Mouse (Mus musculus): ENCODE data around the gene Znhit1.

DNA sequence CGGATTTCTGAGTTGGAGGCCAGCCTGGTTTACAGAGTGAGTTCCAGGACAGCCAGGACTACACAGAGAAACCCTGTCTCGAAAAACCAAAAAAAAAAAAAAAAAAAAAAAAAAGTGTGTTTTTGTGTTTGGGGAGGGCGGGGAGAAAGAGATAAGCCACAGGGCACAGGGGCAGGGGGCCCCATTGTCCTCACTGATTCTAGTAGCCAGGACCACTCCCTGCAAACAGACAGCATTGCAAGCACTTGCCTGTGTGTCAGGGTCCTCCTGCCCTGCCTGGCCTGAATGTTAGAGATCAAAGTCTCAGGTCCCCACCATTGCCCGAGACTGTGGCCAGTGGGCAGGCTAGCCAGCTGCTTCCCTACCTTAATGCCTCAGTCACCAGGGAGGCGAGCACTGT, 11.6 kb upstream of the Znhit1 start:
- TF ChIP-seq GATA1 (IDR thresholded peaks at IDR 0.05; ENCODE audit: borderline replicate concordance, low read length) (no peak), FLI1 (IDR thresholded peaks at IDR 0.05; ENCODE audit: low read length) (no peak)

Data from megakaryocyte, embryonic 14.5 days (primary cell).